Mouse (Mus musculus): Measurements from ENCODE around the gene Nav3. TPM values are rescaled to one million over a fixed set of nuclear protein-coding genes. Genes with fewer than 3 reads are reported as not detected.

Gene Nav3
- polyA plus RNA-seq, 1 experiment from 2014 or later, result 2.3 TPM

GRCm38 (mm10) chr10:109641806-109642205 lies 814.2 kb downstream of the Nav3 start:
- H3K27ac ChIP-seq, result no peak overlapping the region
- 84% methylated on average over 7 of the region's 7 CpGs for WGBS
- H3K36me3 ChIP-seq, result no peaks in the 10 kb centered on the region
- H3K4me2 ChIP-seq, result no peak overlapping the region
- H3K4me1 ChIP-seq (replicated peaks), result no peaks in the 10 kb centered on the region
- ATAC-seq (replicated peaks; ENCODE audit: insufficient number of reproducible peaks, insufficient read depth, low FRiP score, low read depth), result no peak
- no peak overlapping the region for H3K4me3 ChIP-seq
- H3K27me3 ChIP-seq, result no peaks in the 10 kb centered on the region
- no peak overlapping the region for H3K9ac ChIP-seq
- no peaks in the 10 kb centered on the region for H3K9me3 ChIP-seq (replicated peaks)

GRCm38 (mm10) chr10:109637702-109638101 lies 818.3 kb downstream of the Nav3 start:
- H3K27me3 ChIP-seq, result no peaks in the 10 kb centered on the region
- H3K9ac ChIP-seq, result no peak overlapping the region
- 76% methylated on average over 16 of the region's 16 CpGs for WGBS
- H3K27ac ChIP-seq, result no peak overlapping the region
- no peak for ATAC-seq (replicated peaks; ENCODE audit: insufficient number of reproducible peaks, insufficient read depth, low FRiP score, low read depth)
- no peak overlapping the region for H3K4me3 ChIP-seq
- no peaks in the 10 kb centered on the region for H3K9me3 ChIP-seq (replicated peaks)
- H3K36me3 ChIP-seq, result no peaks in the 10 kb centered on the region
- H3K4me2 ChIP-seq, result no peak overlapping the region
- H3K4me1 ChIP-seq (replicated peaks), result no peaks in the 10 kb centered on the region
